Mouse (Mus musculus) embryonic facial prominence, embryonic 10.5 days (tissue): ENCODE data around the gene Slc6a20b. TPM values are rescaled to one million over a fixed set of nuclear protein-coding genes. Genes with fewer than 3 reads are reported as not detected.
"Not testable (repeated sequence)": the region's sequence is repeated elsewhere in the genome, so short reads cannot be mapped to it uniquely, and the experiment has no call there.

ENCODE experiments used
- DNase-seq: peaks from one replicate; pipeline ENCODE4 v3.0.0-alpha.2; 2017; ENCODE audit warnings: low spot score
- H3K27ac ChIP-seq: fragments of 300-500 bp; sonication (generic); replicated peaks from 2 replicates; pipeline ENCODE4 v1.5.1; 2016; ENCODE audit warnings: mild to moderate bottlenecking
- H3K27me3 ChIP-seq: fragments of 300-500 bp; sonication (generic); replicated peaks from 2 replicates; pipeline ENCODE4 v1.6.1; 2016; ENCODE audit warnings: low read depth, mild to moderate bottlenecking; ENCODE audit not compliant: poor library complexity, severe bottlenecking
- H3K36me3 ChIP-seq: fragments of 300-500 bp; sonication (generic); replicated peaks from 2 replicates; pipeline ENCODE4 v1.6.1; 2016; ENCODE audit warnings: mild to moderate bottlenecking, moderate library complexity
- H3K4me1 ChIP-seq: fragments of 300-500 bp; sonication (generic); 2 replicates; pipeline ENCODE4 v1.6.1; 2016
- H3K4me3 ChIP-seq: fragments of 300-500 bp; sonication (generic); 2 replicates; pipeline ENCODE4 v1.5.1; 2016; ENCODE audit warnings: mild to moderate bottlenecking, moderate library complexity
- H3K9me3 ChIP-seq: fragments of 300-500 bp; sonication (generic); 2 replicates; pipeline ENCODE4 v1.6.1; 2016; ENCODE audit warnings: mild to moderate bottlenecking
- WGBS: fragments of 180-500 bp; shearing (Covaris S2); methylation state at CpG from one replicate; pipeline ENCODE4 v1.1.7; 2016; 5-methylcytosine and 5-hydroxymethylcytosine counted together
- polyA plus RNA-seq: library from polyadenylated mRNA; unstranded; fragments of >200 nt; fragmentation: Nextera tagmentation; extraction: Ambion mirVana; gene quantifications from 2 replicates; pipeline ENCODE4 v1.2.1, GENCODE M21; 2016

Gene Slc6a20b
- 0.14 and 0.26 TPM in 2 replicates for polyA plus RNA-seq

DNA sequence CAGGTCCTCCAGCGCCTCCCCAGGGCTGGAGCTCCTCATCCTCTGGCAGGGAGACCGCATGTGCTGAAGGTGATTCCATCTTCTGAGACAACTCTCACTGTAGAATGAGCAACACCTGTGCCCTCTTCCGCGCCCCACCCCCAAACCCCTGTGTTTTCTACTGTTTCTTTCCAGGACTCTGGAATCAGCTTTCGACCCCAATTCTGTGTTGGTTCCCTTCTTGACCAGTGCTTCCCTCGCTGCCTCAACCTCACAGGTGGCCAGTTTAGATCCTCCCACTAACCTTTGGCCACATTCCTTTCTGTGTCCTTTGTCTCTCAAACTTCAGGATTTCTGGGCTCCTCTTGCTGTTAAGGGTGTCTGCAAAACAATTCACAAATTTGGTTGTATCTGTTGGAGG is at the start of gene Slc6a20b:
Gene Slc6a20b (minus strand): TSS at position 285 of the 400 bp plus-strand sequence.
- Histone ChIP-seq H3K27me3 (no peaks in the 10 kb centered on the region), H3K36me3 (no peaks in the 10 kb centered on the region), H3K9me3 (no peaks in the 10 kb centered on the region), H3K4me3 (no peak within 1 kb of the TSS), H3K27ac (no peak within 1 kb of the TSS), H3K4me1 (no peaks in the 10 kb centered on the region)
- 85% methylated on average over 6 of the region's 6 CpGs for WGBS
- DNase-seq = no peak

DNA sequence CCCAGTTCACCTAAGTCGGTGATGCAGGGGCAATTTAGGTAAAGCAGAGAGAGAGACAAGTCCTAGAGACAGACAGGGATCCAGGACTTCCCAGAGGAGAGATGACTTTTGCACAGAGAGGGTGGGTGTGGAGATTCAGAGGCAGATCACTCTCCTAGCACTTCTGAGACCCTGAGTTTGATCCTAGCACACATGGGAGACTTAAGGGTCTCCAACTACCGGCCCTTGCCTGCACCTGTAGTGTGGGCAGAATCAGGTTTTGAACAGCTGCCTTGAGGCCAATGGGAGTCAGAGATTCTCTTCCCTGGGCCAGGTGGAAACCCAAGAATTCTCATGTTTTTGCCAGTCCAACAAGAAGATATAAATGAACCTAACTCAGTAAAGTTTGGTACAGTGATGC is 46.8 kb upstream of the Slc6a20b start:
- peak overlapping the region; percentile 58 for H3K4me3 ChIP-seq
- H3K27ac ChIP-seq = no peak overlapping the region
- peaks cover 8% of the 10 kb centered on the region for H3K4me1 ChIP-seq
- peak; percentile 15 for DNase-seq
- 28% methylated on average over 2 of the region's 2 CpGs for WGBS
- no peaks in the 10 kb centered on the region for H3K9me3 ChIP-seq
- H3K27me3 ChIP-seq = peaks cover 83% of the 10 kb centered on the region
- H3K36me3 ChIP-seq = no peaks in the 10 kb centered on the region

DNA sequence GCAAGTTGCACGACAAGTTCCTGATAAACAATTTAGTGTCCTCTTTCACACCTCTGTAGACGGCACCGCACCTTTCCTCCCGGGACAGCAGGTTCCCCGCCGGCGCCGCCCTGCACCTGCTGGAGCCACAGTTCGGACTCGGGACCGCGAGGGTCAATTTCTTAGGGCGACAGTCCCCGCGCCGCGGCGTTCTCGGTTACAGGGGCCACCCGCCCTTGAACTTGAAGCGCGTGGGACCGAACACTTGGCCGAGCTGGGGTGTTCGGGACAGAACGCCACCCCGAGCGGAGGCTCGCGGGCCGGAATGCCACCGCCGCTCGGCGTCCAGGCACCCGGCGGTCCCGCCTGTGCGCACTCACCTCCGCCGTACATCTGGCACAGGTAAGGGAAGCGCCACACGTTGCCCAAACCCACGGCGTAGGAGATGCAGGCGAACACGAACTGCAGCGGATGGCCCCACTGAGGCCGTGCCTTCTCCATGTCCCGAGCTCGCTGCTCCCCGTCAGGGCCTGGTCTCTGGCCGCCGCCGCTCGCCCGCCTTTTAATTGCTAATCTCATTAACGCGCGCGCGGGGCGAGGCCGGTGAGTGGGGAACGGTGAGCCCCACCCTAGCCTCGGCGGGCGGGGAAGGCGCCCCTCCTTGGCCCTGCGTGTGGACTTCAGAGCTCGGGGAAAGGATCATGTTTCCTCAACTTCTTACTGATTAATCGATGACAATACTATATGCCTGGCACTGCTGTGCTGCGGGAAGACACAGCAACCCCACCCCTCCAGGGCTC is 46.2 kb upstream of the Slc6a20b start, which contains the start of the genes Ccr9 and Slc6a20a:
Gene Ccr9 (plus strand): TSS at position 113 of the 779 bp plus-strand sequence.
Gene Slc6a20a (minus strand): TSS at position 559 of the 779 bp plus-strand sequence.
- peak; percentile 57 for DNase-seq
- H3K27me3 ChIP-seq = peaks cover 90% of the 10 kb centered on the region
- no peaks in the 10 kb centered on the region for H3K9me3 ChIP-seq
- H3K4me3 ChIP-seq = peak within 1 kb of the TSS; percentile 58
- H3K4me1 ChIP-seq = peaks cover 8% of the 10 kb centered on the region
- H3K36me3 ChIP-seq = no peaks in the 10 kb centered on the region
- WGBS = under 1% methylated on average over 73 of the region's 73 CpGs
- H3K27ac ChIP-seq = no peak within 1 kb of the TSS

DNA sequence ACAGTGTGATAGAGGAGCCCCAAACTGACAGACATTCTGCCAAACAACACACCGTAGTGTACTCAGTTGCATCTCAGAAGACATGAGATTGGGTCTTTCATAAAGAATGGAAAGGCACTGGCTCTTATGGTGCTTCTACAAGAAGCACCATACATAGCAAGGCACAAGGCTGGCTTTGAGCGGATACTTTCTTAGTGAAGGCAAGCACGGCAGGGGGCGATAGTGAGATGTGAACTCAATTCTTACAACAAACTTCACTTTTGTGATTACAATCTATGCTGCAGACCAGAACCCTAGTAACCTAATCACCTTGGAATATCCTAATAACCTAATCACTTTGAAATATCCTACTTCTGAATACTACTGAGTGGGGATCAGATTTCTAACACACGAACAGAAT is 33.3 kb upstream of the Slc6a20b start:
- H3K27me3 ChIP-seq = no peaks in the 10 kb centered on the region
- H3K9me3 ChIP-seq = no peaks in the 10 kb centered on the region
- WGBS = 54% methylated on average over 5 of the region's 5 CpGs
- no peaks in the 10 kb centered on the region for H3K4me1 ChIP-seq
- H3K36me3 ChIP-seq = no peaks in the 10 kb centered on the region
- H3K4me3 ChIP-seq = no peak overlapping the region
- peak; percentile 38 for DNase-seq
- no peak overlapping the region for H3K27ac ChIP-seq

DNA sequence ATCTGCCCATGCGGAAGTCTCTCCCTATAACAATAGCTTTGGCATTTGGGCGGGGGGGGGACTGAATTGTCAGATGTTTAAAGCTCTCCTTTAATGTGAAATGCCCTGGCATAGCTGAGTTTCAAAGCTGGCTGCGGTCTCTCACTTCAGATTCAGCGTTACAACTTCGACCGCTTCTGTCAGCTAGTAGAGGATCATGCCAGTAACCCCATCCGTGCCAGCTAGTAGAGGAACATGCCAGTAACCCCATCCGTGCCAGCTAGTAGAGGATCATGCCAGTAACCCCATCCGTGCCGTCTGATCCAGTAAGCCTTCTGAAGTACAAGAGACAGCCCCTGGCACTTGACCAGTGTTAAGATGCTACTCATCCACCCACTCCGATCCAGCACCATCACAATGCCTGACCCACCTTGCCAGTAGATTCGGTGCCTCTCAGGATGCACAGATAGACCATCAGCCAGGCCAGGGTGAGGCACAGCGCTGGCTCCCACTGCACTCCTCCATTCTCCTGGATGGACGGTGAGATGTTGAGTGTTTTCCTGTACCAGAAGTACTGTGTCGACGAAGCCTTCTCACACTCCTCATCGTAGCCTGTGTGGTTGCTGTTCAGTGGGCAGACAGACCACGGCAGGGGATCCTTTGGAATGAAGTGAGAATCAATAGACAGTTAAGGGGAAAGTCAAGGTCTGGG is 27.8 kb upstream of the Slc6a20b start:
- not testable (repeated sequence) for H3K36me3 ChIP-seq, H3K27me3 ChIP-seq, H3K4me1 ChIP-seq, H3K4me3 ChIP-seq, H3K9me3 ChIP-seq, H3K27ac ChIP-seq, DNase-seq
- 87% methylated on average over 18 of the region's 18 CpGs for WGBS

DNA sequence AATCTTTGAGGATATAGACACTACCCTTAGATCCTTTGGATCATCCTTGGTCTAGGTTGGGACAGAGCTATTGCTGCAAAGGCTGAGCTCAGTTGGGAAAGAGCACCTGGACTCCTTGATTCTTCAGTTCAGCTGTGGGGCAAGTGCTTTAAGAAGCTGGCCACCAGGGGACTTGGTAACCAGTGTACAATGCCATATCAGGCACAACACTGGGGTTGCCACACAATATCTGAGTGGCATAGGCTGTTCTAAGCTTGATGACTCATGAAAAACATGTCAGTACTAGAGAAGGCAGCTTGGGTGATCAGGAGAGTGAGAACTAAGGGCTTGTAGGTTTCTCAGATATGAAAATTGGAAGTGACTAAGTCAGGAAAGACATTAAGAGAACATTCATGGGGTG is 26.6 kb upstream of the Slc6a20b start:
- Histone ChIP-seq H3K27me3 (no peaks in the 10 kb centered on the region), H3K4me3 (no peak overlapping the region)
- no peak for DNase-seq

DNA sequence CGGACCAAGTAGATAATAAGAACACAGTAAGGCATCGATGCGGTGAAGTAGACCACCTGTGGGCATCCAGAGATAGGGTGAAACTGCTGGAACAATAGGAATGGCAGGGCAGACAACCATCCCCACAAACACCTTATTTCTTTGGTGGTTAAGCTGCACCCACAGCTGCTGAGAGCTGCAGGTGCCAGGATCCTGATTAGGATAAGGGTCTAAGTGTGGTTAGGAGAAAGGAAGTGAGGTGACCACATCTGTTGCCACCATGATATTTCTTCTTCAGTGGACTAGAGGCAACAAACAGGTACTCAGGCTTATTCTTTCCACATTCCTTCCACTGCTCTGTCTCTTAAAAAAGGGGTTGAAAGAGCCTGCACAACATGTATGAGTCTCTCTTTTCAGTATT is 25.1 kb upstream of the Slc6a20b start:
- Histone ChIP-seq H3K27ac (no peak overlapping the region), H3K4me1 (no peaks in the 10 kb centered on the region), H3K9me3 (no peaks in the 10 kb centered on the region), H3K4me3 (no peak overlapping the region), H3K27me3 (no peaks in the 10 kb centered on the region), H3K36me3 (no peaks in the 10 kb centered on the region)
- no peak for DNase-seq
- 88% methylated on average over 3 of the region's 3 CpGs for WGBS

More for the DNA sequence above, 26.6 kb upstream of the Slc6a20b start:
- Histone ChIP-seq H3K36me3 (no peaks in the 10 kb centered on the region), H3K9me3 (no peaks in the 10 kb centered on the region), H3K27ac (no peak overlapping the region), H3K4me1 (no peaks in the 10 kb centered on the region)

DNA sequence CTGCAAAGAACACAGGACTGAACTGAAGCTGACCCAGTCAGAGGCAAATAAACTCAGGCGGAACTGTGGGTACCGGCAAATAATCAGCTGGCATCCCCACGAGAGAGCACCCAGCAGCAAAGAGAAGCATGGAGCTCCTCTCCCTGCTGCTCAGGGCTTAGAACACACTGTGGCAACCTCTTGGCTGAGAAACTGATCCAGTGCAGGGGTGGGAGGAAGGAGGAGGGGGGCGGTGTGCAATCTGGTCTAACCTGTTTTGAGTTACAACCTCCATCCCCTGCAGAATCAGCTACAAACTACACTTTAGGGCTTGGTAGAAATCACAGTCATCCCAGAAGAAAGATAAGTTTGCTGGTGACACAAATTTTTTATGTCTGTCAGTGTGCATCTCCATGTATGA is 19.0 kb upstream of the Slc6a20b start:
- 38% methylated on average over 4 of the region's 4 CpGs for WGBS
- Histone ChIP-seq H3K9me3 (no peaks in the 10 kb centered on the region), H3K4me1 (peaks cover 3% of the 10 kb centered on the region; the same call in 1 of the 2 replicates), H3K27me3 (no peaks in the 10 kb centered on the region), H3K4me3 (no peak overlapping the region), H3K27ac (no peak overlapping the region), H3K36me3 (no peaks in the 10 kb centered on the region)
- DNase-seq = peak; percentile 30

DNA sequence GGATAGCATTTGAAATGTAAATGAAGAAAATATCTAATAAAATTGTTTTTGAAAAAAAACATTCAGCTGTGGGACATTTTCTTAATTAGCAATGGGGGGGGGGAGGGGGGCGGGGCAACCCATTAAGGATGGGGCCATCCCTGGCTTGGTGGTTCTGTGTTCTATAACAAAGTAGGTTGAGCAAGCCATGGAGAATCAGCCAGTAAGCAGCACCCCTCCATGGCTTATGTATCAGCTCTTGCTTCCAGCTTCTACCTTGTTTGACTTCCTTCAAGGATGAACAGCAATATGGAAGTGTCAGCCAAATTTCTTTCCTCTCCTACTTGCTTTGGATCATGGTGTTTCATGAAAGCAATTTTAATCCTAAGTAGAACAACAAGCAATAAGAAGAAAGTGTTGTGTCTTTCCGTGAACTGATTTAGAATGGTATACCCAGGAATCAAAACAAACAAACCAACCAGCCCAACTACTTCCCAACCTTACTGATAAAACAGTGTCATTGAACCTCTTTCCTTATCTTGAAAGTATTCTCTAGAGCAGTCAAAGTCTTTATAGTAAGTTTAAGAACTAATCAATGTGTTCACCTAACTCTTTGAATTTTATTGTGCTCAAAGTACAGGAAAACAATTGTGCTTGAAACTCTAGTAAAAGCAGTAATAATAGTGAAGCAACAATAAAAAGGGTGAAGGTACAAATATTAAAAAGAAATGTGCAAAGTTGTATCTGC is 17.6 kb upstream of the Slc6a20b start:
- H3K27me3 ChIP-seq = no peaks in the 10 kb centered on the region
- no peak overlapping the region for H3K27ac ChIP-seq
- no peak for DNase-seq
- peaks cover 3% of the 10 kb centered on the region; the same call in 1 of the 2 replicates for H3K4me1 ChIP-seq
- no peak overlapping the region for H3K4me3 ChIP-seq
- H3K9me3 ChIP-seq = no peaks in the 10 kb centered on the region
- 87% methylated on average over 2 of the region's 2 CpGs for WGBS
- no peaks in the 10 kb centered on the region for H3K36me3 ChIP-seq

DNA sequence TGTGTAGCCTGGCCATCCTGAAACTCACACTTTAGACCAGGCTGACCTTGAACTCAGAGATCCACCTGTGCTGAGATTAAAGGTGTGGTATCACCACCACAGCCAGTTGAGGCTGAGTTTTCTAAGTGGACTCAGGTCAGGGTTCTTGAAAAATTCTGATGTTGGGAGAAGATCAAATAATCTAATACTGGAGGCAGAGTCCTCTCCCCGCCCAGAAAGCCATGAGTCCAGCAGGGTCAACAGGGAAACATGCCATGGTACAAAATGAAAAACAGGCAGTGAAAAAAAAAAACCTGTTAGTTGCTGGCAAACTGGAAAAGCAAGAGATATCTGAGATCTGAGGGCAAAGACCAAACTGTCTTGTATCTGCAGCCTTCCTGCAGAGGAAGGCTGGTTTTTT is 7.7 kb upstream of the Slc6a20b start:
- Histone ChIP-seq H3K9me3 (no peaks in the 10 kb centered on the region), H3K36me3 (no peaks in the 10 kb centered on the region), H3K27ac (no peak overlapping the region), H3K27me3 (no peaks in the 10 kb centered on the region), H3K4me3 (no peak overlapping the region), H3K4me1 (no peaks in the 10 kb centered on the region)
- WGBS = 59% methylated on average over 1 of the region's 1 CpGs
- no peak for DNase-seq

DNA sequence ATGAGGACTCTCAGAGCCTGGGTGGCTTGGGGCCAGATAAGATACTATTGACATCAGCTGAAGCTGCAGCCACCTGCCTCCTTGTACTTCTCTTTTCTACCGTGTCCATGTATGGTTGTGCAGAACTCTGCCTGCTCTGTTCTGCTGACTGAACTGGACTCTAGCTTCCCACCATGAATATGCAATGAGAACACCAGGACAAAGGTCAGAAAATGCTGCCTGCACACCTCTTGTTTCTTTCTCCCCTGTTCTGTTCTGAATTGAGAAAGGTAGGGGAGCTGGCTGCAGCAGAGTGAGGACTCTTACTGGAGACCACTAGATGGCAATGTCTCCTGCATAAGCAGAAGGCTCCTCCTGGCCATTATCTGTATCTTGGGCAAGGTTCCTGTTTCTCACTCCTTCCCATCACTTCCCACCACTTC is 6.3 kb upstream of the Slc6a20b start:
- 80% methylated on average over 1 of the region's 1 CpGs for WGBS
- peak; percentile 21 for DNase-seq
- no peaks in the 10 kb centered on the region for H3K9me3 ChIP-seq
- H3K36me3 ChIP-seq = no peaks in the 10 kb centered on the region
- no peak overlapping the region for H3K4me3 ChIP-seq
- no peak overlapping the region for H3K27ac ChIP-seq
- H3K4me1 ChIP-seq = no peaks in the 10 kb centered on the region
- H3K27me3 ChIP-seq = no peaks in the 10 kb centered on the region

DNA sequence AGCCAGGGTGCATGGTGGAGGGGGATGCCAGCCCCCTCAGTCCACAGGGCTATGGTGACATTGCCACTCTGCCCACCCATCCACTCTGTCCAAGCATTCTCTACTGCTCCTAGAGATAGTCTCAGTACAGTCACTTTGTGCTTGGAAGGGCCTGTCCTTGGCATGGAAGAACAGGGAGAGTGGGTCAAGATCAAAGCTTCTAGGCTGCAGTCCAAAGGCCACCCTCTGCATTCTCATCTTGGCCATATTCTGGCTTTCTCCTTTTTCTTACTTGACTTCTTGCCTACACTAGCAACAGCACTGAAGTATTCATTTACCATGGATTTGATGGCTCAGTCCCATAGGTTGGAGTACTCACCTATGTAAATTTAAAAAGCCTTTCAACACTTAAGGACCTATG is 5.9 kb upstream of the Slc6a20b start:
- no peaks in the 10 kb centered on the region for H3K4me1 ChIP-seq
- no peaks in the 10 kb centered on the region for H3K27me3 ChIP-seq
- H3K4me3 ChIP-seq = no peak overlapping the region
- no peaks in the 10 kb centered on the region for H3K9me3 ChIP-seq
- no peak overlapping the region for H3K27ac ChIP-seq
- H3K36me3 ChIP-seq = no peaks in the 10 kb centered on the region
- DNase-seq = no peak
